Mouse (Mus musculus) mouse trophoblast stem cell (cell line): ENCODE measurements around the gene Col3a1.

Source experiments
- in situ Hi-C, 2 experiments: fragments of 300-500 bp; cut with MseI, MboI; formaldehyde crosslinking; loops; 2 replicates in 1 of 2; 3 replicates in 1 of 2; pipeline ENCODE4 v1.15.1; 2025

Col3a1 gene

GRCm38 (mm10) chr1:45311388-45311787 is at the start of gene Col3a1:
Col3a1 (plus strand) TSS chr1:45311538.
- in situ Hi-C loops, result loop anchor here (5.0 kb wide), 1 partner anchor 564 kb away; no protein-coding TSS in a partner anchor

GRCm38 (mm10) chr1:45269421-45269820 is 41.9 kb upstream of the Col3a1 start:
- in situ Hi-C loops, result no loop called here

- in situ Hi-C loops, result no loop called here
Observed at GRCm38 (mm10) chr1:45276006-45276539, 35.3 kb upstream of the Col3a1 start.

- in situ Hi-C loops, result no loop called here
Observed at GRCm38 (mm10) chr1:45287954-45288353, 23.4 kb upstream of the Col3a1 start.

GRCm38 (mm10) chr1:45290037-45290436 is 21.3 kb upstream of the Col3a1 start:
- in situ Hi-C loops, result no loop called here

DNA sequence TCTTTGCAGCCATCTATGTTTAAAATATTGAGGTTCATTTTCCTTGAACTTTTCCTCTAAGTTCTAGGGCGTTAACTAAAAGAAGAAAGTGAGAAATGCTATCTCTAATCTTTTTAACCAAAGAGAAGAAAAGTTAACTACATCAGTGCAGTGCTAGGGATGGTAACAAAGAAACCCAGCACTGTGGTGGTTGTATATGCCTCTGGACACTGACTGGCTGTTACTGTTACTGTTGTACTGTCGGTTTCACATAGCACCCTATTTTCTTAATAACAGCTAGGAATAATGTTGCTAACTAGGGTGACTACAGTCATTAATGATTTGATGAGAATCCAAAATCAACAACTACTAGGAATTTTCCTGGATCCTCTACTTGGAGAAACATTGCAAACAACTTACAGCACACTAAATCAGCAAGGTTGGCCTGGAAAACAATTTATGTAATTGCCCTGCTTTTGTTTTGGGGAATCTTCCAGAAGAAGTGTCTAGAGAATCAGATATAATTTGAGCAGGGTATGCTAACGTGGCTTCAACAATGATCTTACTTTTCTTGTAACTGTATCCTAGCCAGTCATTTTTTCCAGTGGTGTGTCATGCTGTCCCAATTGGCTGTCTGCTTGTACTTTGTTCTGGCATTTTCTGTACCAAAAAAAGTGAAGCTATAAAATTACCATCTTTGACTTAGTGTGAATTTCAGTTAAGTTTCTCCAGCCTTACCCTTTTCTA is 11.8 kb upstream of the Col3a1 start:
- in situ Hi-C loops, result no loop called here

DNA sequence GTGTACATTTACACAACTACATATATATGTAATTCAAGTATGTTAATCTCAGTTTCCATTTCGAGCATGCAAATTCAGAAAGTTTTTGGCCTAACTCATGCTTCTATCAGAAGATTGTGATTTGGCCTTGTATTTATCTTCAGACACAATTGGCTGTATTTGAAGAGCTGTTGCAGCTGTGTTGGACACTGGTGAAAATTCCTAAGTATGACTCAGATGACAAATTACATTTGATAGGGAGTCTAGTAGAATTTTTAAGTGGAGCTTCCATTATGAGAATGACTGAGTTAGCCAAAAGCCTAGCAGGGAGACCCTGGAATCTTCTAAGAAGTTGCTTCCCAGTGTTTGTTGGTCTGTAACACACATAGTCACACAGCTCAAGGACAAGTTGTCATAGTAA is 7.1 kb upstream of the Col3a1 start:
- in situ Hi-C loops, result no loop called here

GRCm38 (mm10) chr1:45309015-45309414 is 2.3 kb upstream of the Col3a1 start:
- in situ Hi-C loops, result no loop called here

DNA sequence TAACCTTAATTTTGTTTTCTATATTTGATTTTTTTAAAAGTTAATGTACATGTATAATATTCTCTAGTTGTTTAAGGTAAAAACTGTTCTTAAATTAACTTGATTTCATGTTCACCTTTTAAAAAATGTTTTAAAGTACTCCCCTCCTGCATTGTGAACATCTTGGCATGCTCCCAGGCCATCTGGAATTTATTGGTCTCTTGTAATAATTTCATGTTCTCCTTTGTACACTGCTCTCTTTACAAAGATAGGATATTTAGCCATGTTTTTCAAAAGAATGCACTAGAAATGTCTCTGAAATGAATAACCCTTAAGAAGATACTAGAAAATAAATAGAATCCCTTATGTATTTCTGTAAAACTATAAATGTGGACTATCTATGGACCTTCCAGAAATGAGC is 624 bp downstream of the Col3a1 start:
- in situ Hi-C loops, result loop anchor here (5.0 kb wide), 1 partner anchor 565 kb away; no protein-coding TSS in a partner anchor

DNA sequence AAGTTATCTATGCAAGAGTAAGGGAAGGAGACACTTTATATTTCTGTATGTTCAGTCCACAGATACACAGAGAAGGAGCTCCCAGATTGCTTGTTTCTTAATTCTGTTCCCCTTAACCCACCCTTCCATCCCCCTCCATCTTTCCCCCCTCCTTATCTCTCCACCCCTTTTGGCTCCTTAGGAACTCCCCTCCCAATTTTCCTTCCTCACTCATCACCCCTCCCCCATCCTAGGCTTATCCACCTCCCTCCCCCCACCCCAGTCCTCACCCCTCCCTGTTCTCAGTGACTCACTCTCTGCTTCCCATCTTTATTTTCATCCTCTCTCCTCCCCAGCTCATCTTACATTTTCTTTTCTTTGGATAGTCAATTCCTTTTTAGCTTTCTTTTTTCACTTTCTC is 1.5 kb downstream of the Col3a1 start:
- in situ Hi-C loops, result loop anchor here (5.0 kb wide), 1 partner anchor 566 kb away; no protein-coding TSS in a partner anchor

- in situ Hi-C loops, result loop anchor here (5.0 kb wide), 1 partner anchor 566 kb away; no protein-coding TSS in a partner anchor
Observed at GRCm38 (mm10) chr1:45313696-45314295, 2.5 kb downstream of the Col3a1 start.

DNA sequence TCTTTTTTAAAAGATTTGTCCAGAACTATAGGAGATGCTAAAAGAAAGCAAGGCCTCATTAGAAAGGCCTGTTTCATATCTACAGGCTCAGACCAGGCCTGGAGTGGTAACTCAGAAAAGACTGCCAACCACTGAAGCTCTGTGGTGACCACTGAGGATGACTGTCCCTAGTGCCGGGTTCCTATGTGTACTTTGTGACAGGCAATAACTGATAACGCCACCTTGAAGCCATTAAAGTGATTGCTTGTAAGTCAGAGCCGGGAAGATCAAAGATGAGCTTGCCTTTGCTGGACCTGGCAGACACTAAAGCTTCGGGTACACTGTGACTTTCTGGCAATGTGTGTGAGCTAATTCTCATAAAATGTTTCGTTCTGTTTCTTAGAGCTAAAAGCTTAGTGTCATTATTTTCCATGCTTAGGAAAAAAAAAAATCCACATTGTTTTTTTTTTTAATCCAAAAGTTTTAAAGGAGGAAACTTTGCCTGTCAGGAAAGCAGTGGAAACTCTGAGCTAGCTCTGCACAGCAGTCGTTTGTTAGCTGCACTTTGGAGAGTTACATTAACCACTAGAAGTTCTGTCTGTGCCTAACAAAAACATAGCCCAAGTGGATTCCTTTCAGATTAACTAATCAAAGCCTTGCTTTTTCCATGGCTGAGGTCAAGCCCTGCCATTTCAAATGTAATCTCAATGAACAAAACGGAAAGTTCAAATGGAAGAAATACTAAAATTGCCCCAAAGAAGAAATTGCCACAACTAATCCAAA is 4.6 kb downstream of the Col3a1 start:
- in situ Hi-C loops, result no loop called here

- in situ Hi-C loops, result no loop called here
Observed at GRCm38 (mm10) chr1:45318241-45318640, 6.9 kb downstream of the Col3a1 start.

DNA sequence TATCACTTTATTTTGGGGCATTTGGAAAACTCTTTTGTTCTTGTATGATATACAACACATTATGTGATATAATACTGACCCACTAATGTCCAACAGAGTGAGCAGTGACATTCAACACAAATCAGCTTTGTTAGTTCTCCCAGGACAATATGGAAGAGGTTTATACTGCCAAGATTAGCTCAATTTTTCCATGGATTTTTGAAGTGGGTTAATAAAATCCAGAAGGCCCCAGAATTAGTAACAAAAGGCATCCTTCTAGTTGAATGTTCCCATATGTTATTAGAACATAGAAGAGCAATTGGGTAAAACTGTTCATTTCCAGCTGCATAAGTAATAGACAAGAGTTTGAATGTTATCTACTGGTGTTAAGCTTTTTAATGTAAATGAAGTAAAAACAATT is 9.5 kb downstream of the Col3a1 start:
- in situ Hi-C loops, result no loop called here

GRCm38 (mm10) chr1:45329149-45329548 is 17.8 kb downstream of the Col3a1 start:
- in situ Hi-C loops, result no loop called here

GRCm38 (mm10) chr1:45355944-45356343 is 44.6 kb downstream of the Col3a1 start:
- in situ Hi-C loops, result no loop called here

DNA sequence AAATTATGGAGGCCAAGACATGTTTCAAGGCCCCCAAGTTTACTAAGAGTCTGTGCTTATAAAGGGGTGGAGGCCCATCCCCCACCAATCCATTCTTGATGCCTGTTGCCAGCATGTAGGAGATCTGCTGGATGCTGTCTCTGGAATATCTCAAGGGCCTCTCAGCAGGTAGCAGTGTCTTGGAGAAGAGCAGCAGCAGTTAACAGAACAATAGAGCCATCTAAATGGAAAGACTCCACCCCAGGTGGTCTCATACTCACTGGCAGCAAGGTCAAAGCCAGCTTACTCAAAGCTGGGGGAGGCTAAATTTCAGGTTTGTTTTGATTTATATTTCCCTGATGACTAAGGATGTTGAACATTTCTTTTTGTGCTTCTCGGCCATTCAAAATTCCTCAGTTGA is 46.7 kb downstream of the Col3a1 start:
- in situ Hi-C loops, result no loop called here

GRCm38 (mm10) chr1:45359147-45359546 is 47.8 kb downstream of the Col3a1 start:
- in situ Hi-C loops, result no loop called here

DNA sequence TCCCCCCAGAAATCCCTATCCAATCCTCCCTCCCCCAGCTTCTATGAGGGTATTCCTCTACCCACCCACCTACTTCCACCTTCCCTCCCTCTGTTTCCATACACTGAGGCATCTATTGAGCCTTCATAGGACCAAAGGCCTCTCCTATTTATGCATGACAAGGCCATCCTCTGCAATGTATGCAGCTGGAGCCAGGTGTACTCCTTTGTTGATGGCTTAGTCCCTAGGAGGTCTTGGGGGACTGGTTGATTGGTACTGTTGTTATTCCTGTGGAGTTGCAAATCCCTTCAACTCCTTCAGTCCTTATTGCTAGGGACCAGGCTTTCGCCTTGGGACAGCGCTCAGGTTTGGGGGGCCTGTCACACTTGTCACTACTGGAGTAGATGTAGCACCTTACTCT is 48.3 kb downstream of the Col3a1 start:
- in situ Hi-C loops, result no loop called here

DNA sequence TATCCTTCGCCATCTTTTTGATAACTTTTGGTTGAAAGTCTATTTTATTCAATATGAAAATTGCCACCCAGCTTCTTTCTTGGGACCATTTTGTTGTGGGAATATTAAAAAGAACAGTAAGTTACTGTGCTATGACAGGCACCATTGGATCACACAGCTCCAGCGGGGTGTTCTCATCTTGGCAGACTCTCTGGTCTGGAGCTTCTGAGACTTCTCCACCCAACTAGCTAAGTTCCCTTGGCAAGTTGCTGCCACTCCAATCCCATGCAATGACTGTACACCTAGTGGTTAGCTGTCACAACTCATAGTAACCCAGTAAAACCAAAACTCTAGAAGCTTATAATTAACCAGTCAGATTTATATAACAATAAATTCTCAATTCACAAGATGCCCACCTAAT is 51.9 kb downstream of the Col3a1 start:
- in situ Hi-C loops, result no loop called here

DNA sequence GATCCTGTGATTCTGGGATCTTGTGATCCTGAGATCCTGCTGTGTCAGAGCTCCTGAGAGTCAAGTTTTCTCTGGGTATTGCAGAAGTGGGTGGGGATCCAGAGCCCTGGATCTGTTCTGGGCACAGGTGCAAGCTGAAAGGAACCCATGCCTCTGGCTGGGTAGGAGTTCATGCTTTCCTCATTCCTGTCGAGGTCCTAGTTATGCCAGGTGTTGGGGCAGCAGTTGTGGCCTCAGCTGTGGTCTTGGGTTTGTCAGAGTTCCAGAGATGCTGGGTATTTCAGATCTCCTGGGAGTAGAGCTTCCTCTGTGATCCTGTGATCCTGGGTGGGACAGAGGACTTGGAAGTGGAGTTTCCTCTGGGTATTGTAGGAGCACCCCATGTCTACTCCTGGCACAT is 54.1 kb downstream of the Col3a1 start:
- in situ Hi-C loops, result no loop called here

DNA sequence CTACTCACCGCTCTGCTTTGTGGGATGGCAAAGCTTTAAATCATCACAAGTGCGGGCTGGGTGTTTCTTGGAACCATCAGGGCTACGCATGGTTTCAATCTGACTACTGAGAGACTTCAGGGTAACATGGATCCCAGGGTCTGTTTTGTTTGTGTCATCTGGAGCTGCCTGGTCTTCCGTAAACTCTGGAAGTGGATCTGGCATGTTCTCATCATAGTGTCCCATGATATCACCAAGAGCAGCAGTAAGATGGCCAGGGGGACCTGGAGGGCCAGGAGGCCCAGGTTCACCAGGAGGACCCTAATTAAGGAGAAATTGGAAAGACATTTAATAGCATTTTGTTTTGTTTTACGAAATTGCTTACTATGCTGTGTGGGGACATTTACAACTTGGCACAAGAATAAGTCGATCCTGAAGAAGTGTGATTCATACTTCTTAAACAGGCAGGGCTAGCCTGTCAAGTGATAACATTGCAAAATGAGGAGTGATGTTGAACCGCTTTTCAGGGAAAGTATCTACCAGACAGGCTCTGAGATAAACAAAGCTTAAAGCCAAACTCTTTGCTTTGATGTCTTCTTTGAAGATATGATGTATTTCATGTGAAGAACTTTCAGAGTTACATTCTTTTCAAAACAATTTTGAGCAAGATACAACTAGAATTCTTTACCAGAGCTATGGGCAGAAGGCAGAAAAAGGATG is 68.8 kb downstream of the Col3a1 start:
- in situ Hi-C loops, result no loop called here
